Mouse (Mus musculus) lung, embryonic 15.5 days (tissue): ENCODE measurements around the gene Ripor2. TPM values are rescaled to one million over a fixed set of nuclear protein-coding genes. Genes with fewer than 3 reads are reported as not detected.

Source experiments
- ATAC-seq: fragments of 200-750 bp; cut with Nextera tagmentation; 2 replicates; pipeline ENCODE4 v1.8.0; 2017; ENCODE audit warnings: moderate number of reproducible peaks, borderline replicate concordance; ENCODE audit not compliant: low FRiP score, low TSS enrichment; ENCODE audit errors: extremely low read depth
- H3K27ac ChIP-seq: fragments of 300-500 bp; sonication (generic); 2 replicates; pipeline ENCODE4 v1.5.1; 2015; ENCODE audit warnings: moderate library complexity, mild to moderate bottlenecking, inconsistent platforms
- H3K27me3 ChIP-seq: fragments of 300-500 bp; sonication (generic); 2 replicates; pipeline ENCODE4 v1.6.1; 2015; ENCODE audit warnings: inconsistent platforms
- H3K36me3 ChIP-seq: fragments of 300-500 bp; sonication (generic); 2 replicates; pipeline ENCODE4 v1.6.1; 2015; ENCODE audit warnings: inconsistent platforms
- H3K4me1 ChIP-seq: fragments of 300-500 bp; sonication (generic); 2 replicates; pipeline ENCODE4 v1.6.1; 2015; ENCODE audit warnings: inconsistent platforms
- H3K4me2 ChIP-seq: fragments of 300-500 bp; sonication (generic); 2 replicates; pipeline ENCODE4 v1.6.1; 2015; ENCODE audit warnings: inconsistent platforms, mild to moderate bottlenecking, moderate library complexity
- H3K4me3 ChIP-seq: fragments of 300-500 bp; sonication (generic); 2 replicates; pipeline ENCODE4 v1.5.1; 2015; ENCODE audit warnings: mild to moderate bottlenecking, inconsistent platforms
- H3K9ac ChIP-seq: fragments of 300-500 bp; sonication (generic); 2 replicates; pipeline ENCODE4 v1.6.1; 2015; ENCODE audit warnings: inconsistent platforms
- H3K9me3 ChIP-seq: fragments of 300-500 bp; sonication (generic); 2 replicates; pipeline ENCODE4 v1.6.1; 2016; ENCODE audit warnings: inconsistent platforms
- WGBS: fragments of 180-500 bp; shearing (Covaris S2); methylation state at CpG from one replicate; pipeline ENCODE4 v1.1.7; 2015; 5-methylcytosine and 5-hydroxymethylcytosine counted together
- polyA plus RNA-seq: library from polyadenylated mRNA; unstranded; fragments of >200 nt; fragmentation: Nextera tagmentation; extraction: Ambion mirVana; gene quantifications from 2 replicates; pipeline ENCODE4 v1.2.1, GENCODE M21; 2015

Ripor2 gene
- polyA plus RNA-seq, 1 experiment from 2014 or later: 5.4 TPM

GRCm38 (mm10) chr13:24709656-24710396 is 127.8 kb downstream of the Ripor2 start:
- no peaks in the 10 kb centered on the region for H3K9me3 ChIP-seq
- H3K27me3 ChIP-seq: no peaks in the 10 kb centered on the region
- no peaks in the 10 kb centered on the region for H3K36me3 ChIP-seq
- no peak overlapping the region for H3K4me3 ChIP-seq
- WGBS: 54% methylated on average over 12 of the region's 12 CpGs
- peaks cover 11% of the 10 kb centered on the region for H3K4me1 ChIP-seq
- H3K9ac ChIP-seq: no peak overlapping the region
- no peak for ATAC-seq
- peak overlapping the region; percentile 43 for H3K27ac ChIP-seq
- H3K4me2 ChIP-seq: no peak overlapping the region

- peaks cover 12% of the 10 kb centered on the region for H3K4me1 ChIP-seq
- 0 out of 2 replicates have a peak, but pooled peaks have one; percentile 25 for ATAC-seq
- H3K9ac ChIP-seq: no peak overlapping the region
- H3K9me3 ChIP-seq: no peaks in the 10 kb centered on the region
- H3K27ac ChIP-seq: peak overlapping the region; percentile 20
- no peak overlapping the region for H3K4me3 ChIP-seq
- H3K36me3 ChIP-seq: no peaks in the 10 kb centered on the region
- 51% methylated on average over 7 of the region's 7 CpGs for WGBS
- H3K27me3 ChIP-seq: no peaks in the 10 kb centered on the region
- H3K4me2 ChIP-seq: no peak overlapping the region
Observed at GRCm38 (mm10) chr13:24710968-24711367, 129.0 kb downstream of the Ripor2 start.

- Histone ChIP-seq H3K27ac (no peak overlapping the region), H3K4me2 (no peak overlapping the region), H3K9ac (no peak overlapping the region), H3K9me3 (no peaks in the 10 kb centered on the region), H3K36me3 (no peaks in the 10 kb centered on the region), H3K4me1 (peaks cover 16% of the 10 kb centered on the region), H3K4me3 (no peak overlapping the region), H3K27me3 (no peaks in the 10 kb centered on the region)
- ATAC-seq: no peak
- WGBS: 52% methylated on average over 7 of the region's 7 CpGs
Observed at GRCm38 (mm10) chr13:24712581-24713130, 130.7 kb downstream of the Ripor2 start.

GRCm38 (mm10) chr13:24713434-24714000 is 131.5 kb downstream of the Ripor2 start:
- no peak overlapping the region for H3K9ac ChIP-seq
- no peak overlapping the region for H3K4me3 ChIP-seq
- H3K9me3 ChIP-seq: no peaks in the 10 kb centered on the region
- H3K4me1 ChIP-seq: peaks cover 16% of the 10 kb centered on the region
- WGBS: 9% methylated on average over 16 of the region's 16 CpGs
- no peaks in the 10 kb centered on the region for H3K36me3 ChIP-seq
- peak overlapping the region; percentile 44 for H3K4me2 ChIP-seq
- H3K27me3 ChIP-seq: no peaks in the 10 kb centered on the region
- peak; percentile 51; the same call in 1 of the 2 replicates for ATAC-seq
- H3K27ac ChIP-seq: no peak overlapping the region

GRCm38 (mm10) chr13:24714360-24714885 is 132.4 kb downstream of the Ripor2 start:
- H3K27me3 ChIP-seq: no peaks in the 10 kb centered on the region
- no peak overlapping the region for H3K27ac ChIP-seq
- WGBS: 62% methylated on average over 9 of the region's 9 CpGs

GRCm38 (mm10) chr13:24715601-24716000 is 133.6 kb downstream of the Ripor2 start:
- no peak overlapping the region for H3K4me2 ChIP-seq
- H3K9me3 ChIP-seq: no peaks in the 10 kb centered on the region
- H3K27me3 ChIP-seq: no peaks in the 10 kb centered on the region
- no peak overlapping the region for H3K9ac ChIP-seq
- WGBS: 57% methylated on average over 5 of the region's 5 CpGs
- H3K27ac ChIP-seq: no peak overlapping the region
- no peaks in the 10 kb centered on the region for H3K36me3 ChIP-seq
- H3K4me3 ChIP-seq: no peak overlapping the region
- no peak for ATAC-seq
- peaks cover 16% of the 10 kb centered on the region for H3K4me1 ChIP-seq

More at GRCm38 (mm10) chr13:24714360-24714885, 132.4 kb downstream of the Ripor2 start:
- peaks cover 16% of the 10 kb centered on the region for H3K4me1 ChIP-seq
- H3K9ac ChIP-seq: no peak overlapping the region
- no peak overlapping the region for H3K4me3 ChIP-seq
- H3K4me2 ChIP-seq: no peak overlapping the region
- no peak for ATAC-seq
- H3K9me3 ChIP-seq: no peaks in the 10 kb centered on the region
- H3K36me3 ChIP-seq: no peaks in the 10 kb centered on the region

- WGBS: 52% methylated on average over 9 of the region's 9 CpGs
- Histone ChIP-seq H3K4me1 (peaks cover 16% of the 10 kb centered on the region), H3K27ac (no peak overlapping the region; the same call in 1 of the 2 replicates), H3K36me3 (no peaks in the 10 kb centered on the region), H3K9me3 (no peaks in the 10 kb centered on the region), H3K4me2 (no peak overlapping the region), H3K4me3 (no peak overlapping the region), H3K27me3 (no peaks in the 10 kb centered on the region), H3K9ac (no peak overlapping the region)
- ATAC-seq: no peak
Observed at GRCm38 (mm10) chr13:24716441-24716840, 134.5 kb downstream of the Ripor2 start.

GRCm38 (mm10) chr13:24717677-24718076 is 135.7 kb downstream of the Ripor2 start:
- Histone ChIP-seq H3K36me3 (no peaks in the 10 kb centered on the region), H3K4me2 (no peak overlapping the region), H3K4me1 (peaks cover 16% of the 10 kb centered on the region), H3K27ac (no peak overlapping the region), H3K9me3 (no peaks in the 10 kb centered on the region), H3K27me3 (no peaks in the 10 kb centered on the region), H3K9ac (no peak overlapping the region), H3K4me3 (no peak overlapping the region)
- WGBS: 67% methylated on average over 7 of the region's 7 CpGs
- no peak for ATAC-seq

GRCm38 (mm10) chr13:24721502-24721901 is 139.5 kb downstream of the Ripor2 start:
- Histone ChIP-seq H3K27me3 (no peaks in the 10 kb centered on the region), H3K9me3 (no peaks in the 10 kb centered on the region), H3K9ac (no peak overlapping the region), H3K4me2 (no peak overlapping the region), H3K36me3 (no peaks in the 10 kb centered on the region), H3K27ac (no peak overlapping the region), H3K4me3 (no peak overlapping the region), H3K4me1 (no peaks in the 10 kb centered on the region)
- no peak for ATAC-seq
- 71% methylated on average over 10 of the region's 10 CpGs for WGBS

GRCm38 (mm10) chr13:24723699-24724394 is 141.9 kb downstream of the Ripor2 start:
- H3K9me3 ChIP-seq: no peaks in the 10 kb centered on the region
- H3K27me3 ChIP-seq: no peaks in the 10 kb centered on the region
- H3K4me2 ChIP-seq: no peak overlapping the region
- H3K36me3 ChIP-seq: no peaks in the 10 kb centered on the region
- H3K4me1 ChIP-seq: no peaks in the 10 kb centered on the region
- no peak for ATAC-seq
- H3K27ac ChIP-seq: no peak overlapping the region
- H3K4me3 ChIP-seq: no peak overlapping the region
- WGBS: 51% methylated on average over 8 of the region's 8 CpGs
- H3K9ac ChIP-seq: no peak overlapping the region

- Histone ChIP-seq H3K4me2 (no peak overlapping the region), H3K9ac (no peak overlapping the region), H3K9me3 (no peaks in the 10 kb centered on the region), H3K4me1 (no peaks in the 10 kb centered on the region), H3K36me3 (no peaks in the 10 kb centered on the region), H3K4me3 (no peak overlapping the region), H3K27ac (no peak overlapping the region), H3K27me3 (no peaks in the 10 kb centered on the region)
- WGBS: 56% methylated on average over 4 of the region's 4 CpGs
- ATAC-seq: no peak
Observed at GRCm38 (mm10) chr13:24724395-24724759, 142.4 kb downstream of the Ripor2 start.
